Mouse (Mus musculus): ENCODE measurements around the gene Fnbp1. TPM values are rescaled to one million over a fixed set of nuclear protein-coding genes. Genes with fewer than 3 reads are reported as not detected.
A peak's percentile ranks its signal among the peaks of the same experiment; 100 is the strongest.
"Not testable (repeated sequence)": the region's sequence is repeated elsewhere in the genome, so short reads cannot be mapped to it uniquely, and the experiment has no call there.

Fnbp1 gene
- total RNA-seq (2017) = 39.1 to 101 TPM (median 67.2 TPM) in 3 replicates

- peak; percentile 61 for ATAC-seq (replicated peaks; ENCODE audit: insufficient number of reproducible peaks, low FRiP score, low TSS enrichment, poor library complexity, severe bottlenecking)
These were observed at the start of gene Fnbp1 for GRCm38 (mm10) chr2:31141867-31142454. Fnbp1 (minus strand) TSS chr2:31142008.

GRCm38 (mm10) chr2:31189654-31190053, 47.8 kb upstream of the Fnbp1 start:
- no peak for ATAC-seq (replicated peaks; ENCODE audit: insufficient number of reproducible peaks, low FRiP score, low TSS enrichment, poor library complexity, severe bottlenecking)

- no peak for ATAC-seq (replicated peaks; ENCODE audit: insufficient number of reproducible peaks, low FRiP score, low TSS enrichment, poor library complexity, severe bottlenecking)
These were observed 46.9 kb upstream of the Fnbp1 start for GRCm38 (mm10) chr2:31188691-31189090.

- no peak for ATAC-seq (replicated peaks; ENCODE audit: insufficient number of reproducible peaks, low FRiP score, low TSS enrichment, poor library complexity, severe bottlenecking)
These were observed 42.0 kb upstream of the Fnbp1 start for GRCm38 (mm10) chr2:31183830-31184229.

- no peak for ATAC-seq (replicated peaks; ENCODE audit: insufficient number of reproducible peaks, low FRiP score, low TSS enrichment, poor library complexity, severe bottlenecking)
These were observed 41.0 kb upstream of the Fnbp1 start for GRCm38 (mm10) chr2:31182786-31183330.

- no peak for ATAC-seq (replicated peaks; ENCODE audit: insufficient number of reproducible peaks, low FRiP score, low TSS enrichment, poor library complexity, severe bottlenecking)
These were observed 38.3 kb upstream of the Fnbp1 start for GRCm38 (mm10) chr2:31180081-31180551.

- no peak for ATAC-seq (replicated peaks; ENCODE audit: insufficient number of reproducible peaks, low FRiP score, low TSS enrichment, poor library complexity, severe bottlenecking)
These were observed 37.7 kb upstream of the Fnbp1 start for GRCm38 (mm10) chr2:31179471-31179870.

GRCm38 (mm10) chr2:31178593-31178992, 36.8 kb upstream of the Fnbp1 start:
- not testable (repeated sequence) for ATAC-seq (replicated peaks; ENCODE audit: insufficient number of reproducible peaks, low FRiP score, low TSS enrichment, poor library complexity, severe bottlenecking)

- no peak for ATAC-seq (replicated peaks; ENCODE audit: insufficient number of reproducible peaks, low FRiP score, low TSS enrichment, poor library complexity, severe bottlenecking)
These were observed 31.5 kb upstream of the Fnbp1 start for GRCm38 (mm10) chr2:31173290-31173689.

GRCm38 (mm10) chr2:31172536-31172935, 30.7 kb upstream of the Fnbp1 start:
- ATAC-seq (replicated peaks; ENCODE audit: insufficient number of reproducible peaks, low FRiP score, low TSS enrichment, poor library complexity, severe bottlenecking) = no peak

- peak; percentile 55 for ATAC-seq (replicated peaks; ENCODE audit: insufficient number of reproducible peaks, low FRiP score, low TSS enrichment, poor library complexity, severe bottlenecking)
These were observed 30.2 kb upstream of the Fnbp1 start for GRCm38 (mm10) chr2:31172001-31172400.

GRCm38 (mm10) chr2:31170164-31170563, 28.4 kb upstream of the Fnbp1 start:
- ATAC-seq (replicated peaks; ENCODE audit: insufficient number of reproducible peaks, low FRiP score, low TSS enrichment, poor library complexity, severe bottlenecking) = peak; percentile 48

- no peak for ATAC-seq (replicated peaks; ENCODE audit: insufficient number of reproducible peaks, low FRiP score, low TSS enrichment, poor library complexity, severe bottlenecking)
These were observed 27.2 kb upstream of the Fnbp1 start for GRCm38 (mm10) chr2:31169001-31169400.

GRCm38 (mm10) chr2:31167571-31167970, 25.8 kb upstream of the Fnbp1 start:
- not testable (repeated sequence) for ATAC-seq (replicated peaks; ENCODE audit: insufficient number of reproducible peaks, low FRiP score, low TSS enrichment, poor library complexity, severe bottlenecking)

GRCm38 (mm10) chr2:31165529-31165928, 23.7 kb upstream of the Fnbp1 start:
- ATAC-seq (replicated peaks; ENCODE audit: insufficient number of reproducible peaks, low FRiP score, low TSS enrichment, poor library complexity, severe bottlenecking) = no peak

GRCm38 (mm10) chr2:31164841-31165455, 23.1 kb upstream of the Fnbp1 start:
- ATAC-seq (replicated peaks; ENCODE audit: insufficient number of reproducible peaks, low FRiP score, low TSS enrichment, poor library complexity, severe bottlenecking) = no peak

- ATAC-seq (replicated peaks; ENCODE audit: insufficient number of reproducible peaks, low FRiP score, low TSS enrichment, poor library complexity, severe bottlenecking) = no peak
These were observed 21.7 kb upstream of the Fnbp1 start for GRCm38 (mm10) chr2:31163361-31164118.

GRCm38 (mm10) chr2:31161620-31162019, 19.8 kb upstream of the Fnbp1 start:
- no peak for ATAC-seq (replicated peaks; ENCODE audit: insufficient number of reproducible peaks, low FRiP score, low TSS enrichment, poor library complexity, severe bottlenecking)

GRCm38 (mm10) chr2:31160147-31160920, 18.5 kb upstream of the Fnbp1 start:
- ATAC-seq (replicated peaks; ENCODE audit: insufficient number of reproducible peaks, low FRiP score, low TSS enrichment, poor library complexity, severe bottlenecking) = no peak

All from monocyte, adult 5-6 weeks (primary cell).